In the genomic region with DNA sequence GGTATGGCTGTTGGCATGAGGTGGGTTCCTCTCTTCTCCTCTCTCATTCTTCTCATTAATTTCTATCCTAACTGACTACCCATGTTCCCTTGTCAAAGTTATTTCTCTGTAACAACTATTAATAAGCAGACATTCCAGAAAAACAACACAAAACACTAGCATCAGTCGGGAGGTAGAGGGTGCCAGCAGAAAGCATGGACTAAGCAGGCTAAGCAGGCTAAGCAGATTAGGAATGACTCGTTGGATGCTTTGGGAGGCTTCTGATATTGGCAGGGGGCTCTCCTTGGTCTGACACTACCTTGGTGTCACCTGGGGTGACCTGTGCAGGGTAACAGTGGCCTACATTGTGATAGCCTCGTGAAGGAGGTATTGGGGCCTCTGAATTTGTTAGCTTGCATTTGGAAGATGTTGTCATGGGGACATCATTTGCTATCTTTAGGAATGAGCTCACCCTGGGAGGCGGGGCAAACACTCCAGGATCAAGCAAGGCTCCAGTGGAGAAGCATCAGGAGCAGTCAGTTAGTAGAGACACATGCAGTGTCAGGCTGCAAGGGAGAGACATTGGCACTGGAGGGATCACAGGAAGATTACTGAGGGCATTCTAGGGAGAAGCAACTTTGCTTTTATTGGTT, we compare ENCODE assay signal across 11 mouse cellular contexts.
DNase-seq lines count a peak whose midpoint lies in the region; ATAC-seq lines count a peak whose summit lies in the region.
"Had no signal": no experiment of that assay in that cellular context is flagged by ENCODE, and none has a peak within 500 bp of the region (broad histone marks: within the 10 kb centered on the region; RNA-seq: fewer than 3 reads in every experiment).

No protein-coding gene starts in this region.

- peak overlapping the region; percentile 71; the same call in 1 of the 2 replicates for H3K27ac ChIP-seq in neural tube, embryonic 14.5 days (ENCODE audit: low read depth, low read length)
- no peak overlapping the region for H3K27ac ChIP-seq in heart, embryonic 10.5 days
- H3K27ac ChIP-seq in forebrain, embryonic 10.5 days: no peak overlapping the region
- H3K27ac ChIP-seq: liver, embryonic 15.5 days had no signal

- no peak overlapping the region for H3K4me2 ChIP-seq in neural tube, embryonic 14.5 days (ENCODE audit: low read depth, low read length)
- H3K4me2 ChIP-seq: liver, embryonic 15.5 days had no signal

- H3K27me3 ChIP-seq in neural tube, embryonic 14.5 days (ENCODE audit: control insufficient read depth, insufficient read depth, low read length): no peaks in the 10 kb centered on the region
- H3K27me3 ChIP-seq in heart, embryonic 10.5 days (ENCODE audit: insufficient read depth, poor library complexity, severe bottlenecking): no peaks in the 10 kb centered on the region
- H3K27me3 ChIP-seq in forebrain, embryonic 10.5 days (ENCODE audit: poor library complexity, severe bottlenecking): no peaks in the 10 kb centered on the region
- H3K27me3 ChIP-seq: liver, embryonic 15.5 days had no signal

- no peak overlapping the region for H3K4me3 ChIP-seq in neural tube, embryonic 14.5 days (ENCODE audit: low read depth, low read length)
- no peak overlapping the region for H3K4me3 ChIP-seq in heart, embryonic 10.5 days
- H3K4me3 ChIP-seq in forebrain, embryonic 10.5 days: no peak overlapping the region
- H3K4me3 ChIP-seq: erythroblast, embryonic 14.5 days; liver, embryonic 15.5 days had no signal

- H3K36me3 ChIP-seq in neural tube, embryonic 14.5 days (ENCODE audit: control insufficient read depth, insufficient read depth, low read length): no peaks in the 10 kb centered on the region
- no peaks in the 10 kb centered on the region for H3K36me3 ChIP-seq in heart, embryonic 10.5 days
- no peaks in the 10 kb centered on the region for H3K36me3 ChIP-seq in forebrain, embryonic 10.5 days (replicated peaks)
- H3K36me3 ChIP-seq: liver, embryonic 15.5 days had no signal

- H3K4me1 ChIP-seq in neural tube, embryonic 14.5 days (ENCODE audit: control insufficient read depth, insufficient read depth, low read length): peaks cover 11% of the 10 kb centered on the region
- peaks cover 11% of the 10 kb centered on the region; the same call in 1 of the 2 replicates for H3K4me1 ChIP-seq in heart, embryonic 10.5 days
- H3K4me1 ChIP-seq in forebrain, embryonic 10.5 days: peaks cover 8% of the 10 kb centered on the region
- H3K4me1 ChIP-seq: liver, embryonic 15.5 days had no signal

- no peak for DNase-seq in neural tube, embryonic 10.5 days (ENCODE audit: extremely low spot score, low spot score)
- peak; percentile 86 for DNase-seq in heart, embryonic 10.5 days (ENCODE audit: low spot score)
- peak; percentile 63 for DNase-seq in left cerebral cortex, adult 11 months (ENCODE audit: low spot score)
- DNase-seq in retina, postnatal 7 days (ENCODE audit: low read depth, low spot score): peak; percentile 42
- DNase-seq in forebrain, embryonic 10.5 days (ENCODE audit: extremely low spot score, low spot score): no peak

- WGBS in neural tube, embryonic 14.5 days: 62% methylated on average over 4 of the region's 4 CpGs
- WGBS in heart, embryonic 10.5 days: 27% methylated on average over 4 of the region's 4 CpGs
- 42% methylated on average over 4 of the region's 4 CpGs for WGBS in forebrain, embryonic 10.5 days

- no peak overlapping the region for H3K9ac ChIP-seq in neural tube, embryonic 14.5 days (replicated peaks; ENCODE audit: low read depth, low read length)
- H3K9ac ChIP-seq: liver, embryonic 15.5 days had no signal

- no peak for ATAC-seq in neural tube, embryonic 14.5 days (ENCODE audit: low read depth)
- ATAC-seq in granulocyte monocyte progenitor cell, adult 5-6 weeks (replicated peaks; ENCODE audit: poor library complexity, severe bottlenecking): no peak
- no peak for ATAC-seq in activated CD4-positive, CD25-positive, alpha-beta regulatory T cell, adult 4 months
- ATAC-seq: Patski had no signal

- H3K9me3 ChIP-seq in neural tube, embryonic 14.5 days (ENCODE audit: control insufficient read depth, low read length): no peaks in the 10 kb centered on the region
- no peaks in the 10 kb centered on the region for H3K9me3 ChIP-seq in heart, embryonic 10.5 days
- no peaks in the 10 kb centered on the region for H3K9me3 ChIP-seq in forebrain, embryonic 10.5 days
- H3K9me3 ChIP-seq: liver, embryonic 15.5 days had no signal

Comparison
In these comparisons a context has a peak if more than half of its experiments do, and no peak if none do; other contexts are left out.
1. DNase-seq: peak in heart, embryonic 10.5 days (single experiment), left cerebral cortex, adult 11 months (single experiment) and retina, postnatal 7 days (single experiment); none in neural tube, embryonic 10.5 days (single experiment) and forebrain, embryonic 10.5 days (single experiment).